Mouse (Mus musculus) liver, postnatal 0 days (tissue): ENCODE results near the gene Pde3a.

Experiments
- CTCF ChIP-seq: sonication (generic); IDR thresholded peaks from 2 replicates; pipeline ENCODE4 v1.5.1; 2016; ENCODE audit warnings: antibody characterized with exemption, low read depth
- EP300 ChIP-seq: IDR thresholded peaks from 2 replicates; pipeline ENCODE4 v1.6.1; 2016; ENCODE audit warnings: antibody characterized with exemption, low read depth, mild to moderate bottlenecking

DNA sequence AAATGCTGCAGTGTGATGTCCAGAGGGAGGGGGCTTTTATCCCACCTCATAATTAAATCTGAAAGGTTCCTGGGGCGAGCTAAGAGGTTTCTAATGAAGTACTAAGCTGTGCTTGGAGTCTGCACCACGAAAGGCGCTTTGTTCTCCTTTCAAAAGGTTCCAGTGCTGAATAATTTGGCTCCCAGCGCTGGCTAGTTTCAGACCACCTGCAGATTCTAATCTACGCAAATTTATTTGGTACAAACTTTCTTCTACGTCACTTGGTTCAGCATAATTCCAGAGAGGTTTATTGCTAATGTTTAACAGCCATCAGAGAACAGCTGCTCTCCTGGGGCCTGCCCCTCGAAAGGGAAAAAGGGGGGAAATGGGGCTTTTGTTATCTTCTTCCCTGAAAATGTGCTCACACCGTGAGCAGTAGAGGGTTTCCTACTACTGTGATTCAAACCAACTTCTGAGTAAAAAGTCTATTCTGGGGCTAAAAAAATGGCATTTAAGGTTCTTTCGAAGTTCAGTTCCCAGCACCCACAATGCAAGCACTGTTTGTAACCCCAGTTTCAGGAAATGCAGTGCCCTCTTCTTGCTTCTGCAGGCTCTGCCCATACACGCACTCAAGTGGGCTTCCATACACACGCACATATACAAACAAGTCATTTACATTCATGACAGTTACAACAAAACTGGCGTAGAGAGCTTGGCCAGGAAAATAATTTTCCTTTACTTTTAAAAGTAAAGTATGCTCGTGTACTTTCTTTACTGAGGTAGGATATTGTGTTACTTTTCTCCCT is 246.8 kb downstream of the Pde3a start:
- no peak for TF ChIP-seq EP300
- TF ChIP-seq CTCF: no peak
